Mouse (Mus musculus) embryonic facial prominence, embryonic 13.5 days (tissue): ENCODE measurements around the gene Crlf3. TPM values are rescaled to one million over a fixed set of nuclear protein-coding genes. Genes with fewer than 3 reads are reported as not detected.
"Not testable (repeated sequence)": the region's sequence is repeated elsewhere in the genome, so short reads cannot be mapped to it uniquely, and the experiment has no call there.

ENCODE experiments used
- ATAC-seq: fragments of 200-750 bp; cut with Nextera tagmentation; 2 replicates; pipeline ENCODE4 v1.8.0; 2017; ENCODE audit warnings: low read depth; ENCODE audit not compliant: insufficient number of reproducible peaks, insufficient read depth, low FRiP score, low TSS enrichment
- H3K27ac ChIP-seq: fragments of 300-500 bp; sonication (generic); 2 replicates; pipeline ENCODE4 v1.5.1; 2015; ENCODE audit warnings: moderate library complexity, mild to moderate bottlenecking, inconsistent platforms
- H3K27me3 ChIP-seq: fragments of 300-500 bp; sonication (generic); 2 replicates; pipeline ENCODE4 v1.6.1; 2015; ENCODE audit warnings: mild to moderate bottlenecking, inconsistent platforms
- H3K36me3 ChIP-seq: fragments of 300-500 bp; sonication (generic); 2 replicates; pipeline ENCODE4 v1.6.1; 2015; ENCODE audit warnings: mild to moderate bottlenecking, inconsistent platforms
- H3K4me1 ChIP-seq: fragments of 300-500 bp; sonication (generic); 2 replicates; pipeline ENCODE4 v1.6.1; 2015; ENCODE audit warnings: inconsistent platforms
- H3K4me2 ChIP-seq: fragments of 300-500 bp; sonication (generic); 2 replicates; pipeline ENCODE4 v1.6.1; 2015; ENCODE audit warnings: moderate library complexity, mild to moderate bottlenecking, inconsistent platforms
- H3K4me3 ChIP-seq: fragments of 300-500 bp; sonication (generic); 2 replicates; pipeline ENCODE4 v1.5.1; 2015; ENCODE audit warnings: mild to moderate bottlenecking, inconsistent platforms
- H3K9ac ChIP-seq: fragments of 300-500 bp; sonication (generic); 2 replicates; pipeline ENCODE4 v1.6.1; 2015; ENCODE audit warnings: mild to moderate bottlenecking, inconsistent platforms
- H3K9me3 ChIP-seq: fragments of 300-500 bp; sonication (generic); 2 replicates; pipeline ENCODE4 v1.6.1; 2016; ENCODE audit warnings: inconsistent platforms
- WGBS: fragments of 180-500 bp; shearing (Covaris S2); methylation state at CpG from one replicate; pipeline ENCODE4 v1.1.7; 2015; ENCODE audit warnings: mixed read lengths; 5-methylcytosine and 5-hydroxymethylcytosine counted together
- polyA plus RNA-seq: library from polyadenylated mRNA; unstranded; fragments of >200 nt; fragmentation: Nextera tagmentation; extraction: Ambion mirVana; gene quantifications from 2 replicates; pipeline ENCODE4 v1.2.1, GENCODE M21; 2015

Crlf3 gene
- polyA plus RNA-seq, 1 experiment from 2014 or later: 47.4 TPM

DNA sequence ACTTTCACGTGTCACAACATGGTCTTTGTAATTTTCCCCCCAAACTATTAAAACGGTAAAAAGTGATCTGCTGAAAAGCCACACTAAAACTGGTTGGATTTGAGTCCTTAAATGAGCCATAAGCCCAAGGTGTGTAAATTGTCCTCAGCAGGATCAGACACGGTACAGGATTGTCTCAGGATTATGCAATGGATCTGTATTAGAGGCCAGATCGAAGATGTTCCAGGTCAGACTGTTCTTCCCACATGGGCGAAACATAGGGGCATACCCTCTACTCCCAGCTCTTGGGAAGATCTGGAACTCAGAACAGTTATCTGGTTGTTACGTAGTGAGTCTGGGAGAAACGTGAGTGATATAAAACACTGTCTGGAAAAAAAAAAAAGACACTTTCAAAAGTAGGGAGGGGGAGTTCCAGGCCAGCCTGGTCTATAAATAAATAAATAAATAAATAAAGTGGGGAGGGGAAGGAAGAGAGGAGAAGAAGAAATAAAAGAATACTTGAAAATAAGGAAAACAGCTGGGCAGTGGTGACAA, 1.1 kb upstream of the Crlf3 start:
- Histone ChIP-seq H3K9ac (0 out of 2 replicates have a peak overlapping the region, but pooled peaks have one; percentile 98), H3K4me3 (peak overlapping the region; percentile 91; the same call in 1 of the 2 replicates), H3K4me2 (peak overlapping the region; percentile 72; the same call in 1 of the 2 replicates), H3K4me1 (peaks cover 16% of the 10 kb centered on the region), H3K36me3 (no peaks in the 10 kb centered on the region), H3K27me3 (no peaks in the 10 kb centered on the region), H3K9me3 (no peaks in the 10 kb centered on the region), H3K27ac (peak overlapping the region; percentile 97; the same call in 1 of the 2 replicates)
- no peak for ATAC-seq
- WGBS: 79% methylated on average over 7 of the region's 7 CpGs

DNA sequence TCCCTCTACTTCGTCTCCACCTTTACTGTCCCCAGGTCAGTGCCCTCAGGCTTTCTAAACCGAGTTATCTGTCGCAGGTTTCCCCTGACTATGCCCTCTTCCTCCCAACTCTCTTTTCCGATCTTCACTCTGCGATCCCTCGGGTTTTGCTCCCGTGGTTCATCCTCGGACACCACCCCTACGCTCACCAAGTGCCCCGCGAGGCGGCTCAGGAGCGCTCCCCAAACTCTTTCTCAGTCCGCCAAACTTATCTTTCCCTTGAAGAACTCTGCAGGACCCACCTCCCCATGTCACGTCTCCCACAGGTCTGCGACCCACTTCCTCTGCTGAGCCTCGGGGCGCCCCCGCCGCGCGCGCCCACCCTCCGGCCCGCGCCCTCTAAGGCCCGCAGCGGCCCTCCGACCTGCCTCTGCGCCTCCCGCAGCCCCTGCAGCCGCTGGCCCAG, 388 bp downstream of the Crlf3 start:
- Histone ChIP-seq H3K27me3 (no peaks in the 10 kb centered on the region), H3K9me3 (no peaks in the 10 kb centered on the region), H3K4me3 (peak overlapping the region; percentile 91), H3K36me3 (no peaks in the 10 kb centered on the region), H3K27ac (peak overlapping the region; percentile 97), H3K4me1 (peaks cover 16% of the 10 kb centered on the region), H3K9ac (peak overlapping the region; percentile 98), H3K4me2 (peak overlapping the region; percentile 72)
- under 1% methylated on average over 32 of the region's 32 CpGs for WGBS
- ATAC-seq: peak; percentile 63; the same call in 1 of the 2 replicates

DNA sequence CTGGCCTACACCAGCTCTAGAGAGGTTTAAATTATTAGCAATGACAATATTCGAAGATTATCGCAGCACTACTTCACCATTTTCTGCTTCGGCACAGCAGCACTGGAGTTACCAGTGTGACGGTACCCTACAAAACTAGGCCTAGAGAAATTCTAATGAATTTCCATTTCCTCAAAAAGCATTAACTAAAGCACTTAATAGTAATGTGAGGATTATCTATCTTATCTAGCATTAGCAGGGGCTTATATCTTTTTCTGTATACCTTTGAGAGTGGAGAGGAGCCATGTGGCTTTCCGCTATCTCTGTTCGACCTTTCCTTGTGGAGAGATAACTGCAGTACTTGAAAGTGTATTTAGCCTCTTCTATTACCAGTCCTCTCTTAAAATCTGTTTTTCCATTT, 1.0 kb downstream of the Crlf3 start:
- Histone ChIP-seq H3K36me3 (no peaks in the 10 kb centered on the region), H3K27me3 (no peaks in the 10 kb centered on the region), H3K4me3 (peak overlapping the region; percentile 91), H3K4me1 (peaks cover 16% of the 10 kb centered on the region), H3K4me2 (peak overlapping the region; percentile 72), H3K9ac (peak overlapping the region; percentile 98), H3K9me3 (no peaks in the 10 kb centered on the region), H3K27ac (no peak overlapping the region)
- WGBS: 64% methylated on average over 6 of the region's 6 CpGs
- no peak for ATAC-seq

DNA sequence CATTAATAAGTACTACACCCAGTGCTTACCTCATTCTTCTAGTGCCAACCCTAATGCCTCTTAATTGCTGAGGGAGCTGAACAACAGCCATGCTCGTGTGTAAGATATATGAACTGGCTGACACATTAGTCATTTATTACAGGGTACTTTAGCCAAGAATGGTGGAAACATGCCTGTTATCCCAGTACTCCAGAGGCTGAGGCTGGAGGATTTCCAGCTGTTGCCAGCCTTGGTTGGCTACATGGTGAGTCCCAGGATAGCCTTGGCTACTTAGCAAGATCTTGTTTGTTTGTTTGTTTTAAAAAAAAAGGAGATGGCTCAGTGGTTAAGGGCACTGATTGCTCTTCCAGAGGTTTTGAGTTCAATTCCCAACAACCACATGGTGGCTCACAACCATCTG, 2.0 kb downstream of the Crlf3 start:
- Histone ChIP-seq H3K4me2 (peak overlapping the region; percentile 72; the same call in 1 of the 2 replicates), H3K27ac (no peak overlapping the region; the same call in 1 of the 2 replicates), H3K36me3 (no peaks in the 10 kb centered on the region), H3K27me3 (no peaks in the 10 kb centered on the region), H3K4me1 (peaks cover 16% of the 10 kb centered on the region), H3K9ac (no peak overlapping the region), H3K4me3 (no peak overlapping the region), H3K9me3 (no peaks in the 10 kb centered on the region)
- ATAC-seq: no peak
- WGBS: 55% methylated on average over 1 of the region's 1 CpGs

DNA sequence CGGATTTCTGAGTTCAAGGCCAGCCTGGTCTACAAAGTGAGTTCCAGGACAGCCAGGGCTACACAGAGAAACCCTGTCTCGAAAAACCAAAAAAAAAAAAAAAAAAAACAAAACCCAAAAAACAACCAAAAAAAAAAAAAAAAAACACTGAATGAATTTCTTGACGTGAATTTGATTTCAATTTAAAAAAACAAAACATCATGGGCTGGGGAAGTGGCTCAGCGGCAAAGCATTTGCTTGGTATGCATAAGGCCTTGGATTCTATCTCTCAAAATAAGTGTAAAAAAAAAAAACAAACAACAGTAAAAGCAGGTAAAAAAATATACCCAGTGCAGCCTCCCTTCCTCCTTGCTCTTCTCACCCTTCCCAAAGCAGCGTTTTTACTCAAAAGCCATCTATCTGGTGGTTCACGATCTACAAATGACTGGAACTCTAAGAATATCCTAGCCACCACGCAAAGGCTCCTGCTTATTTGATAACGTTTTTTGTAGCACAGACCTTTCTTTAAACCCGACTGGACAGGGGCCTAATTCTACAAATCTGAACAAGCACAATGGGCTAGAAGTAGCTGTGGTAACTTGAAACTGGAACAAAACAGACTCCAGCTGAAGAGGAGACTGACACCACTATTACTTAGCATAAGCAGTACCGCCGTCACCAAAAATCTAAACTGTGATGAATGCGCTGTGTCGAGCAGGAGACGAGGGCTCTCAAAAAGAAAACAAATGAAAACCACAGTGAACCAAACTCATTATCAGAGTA, 2.8 kb downstream of the Crlf3 start:
- WGBS: 60% methylated on average over 14 of the region's 14 CpGs
- Histone ChIP-seq H3K4me2 (no peak overlapping the region), H3K4me3 (no peak overlapping the region), H3K27me3 (no peaks in the 10 kb centered on the region), H3K9ac (no peak overlapping the region), H3K27ac (no peak overlapping the region; the same call in 1 of the 2 replicates), H3K9me3 (no peaks in the 10 kb centered on the region), H3K36me3 (no peaks in the 10 kb centered on the region), H3K4me1 (peaks cover 16% of the 10 kb centered on the region)
- no peak for ATAC-seq

DNA sequence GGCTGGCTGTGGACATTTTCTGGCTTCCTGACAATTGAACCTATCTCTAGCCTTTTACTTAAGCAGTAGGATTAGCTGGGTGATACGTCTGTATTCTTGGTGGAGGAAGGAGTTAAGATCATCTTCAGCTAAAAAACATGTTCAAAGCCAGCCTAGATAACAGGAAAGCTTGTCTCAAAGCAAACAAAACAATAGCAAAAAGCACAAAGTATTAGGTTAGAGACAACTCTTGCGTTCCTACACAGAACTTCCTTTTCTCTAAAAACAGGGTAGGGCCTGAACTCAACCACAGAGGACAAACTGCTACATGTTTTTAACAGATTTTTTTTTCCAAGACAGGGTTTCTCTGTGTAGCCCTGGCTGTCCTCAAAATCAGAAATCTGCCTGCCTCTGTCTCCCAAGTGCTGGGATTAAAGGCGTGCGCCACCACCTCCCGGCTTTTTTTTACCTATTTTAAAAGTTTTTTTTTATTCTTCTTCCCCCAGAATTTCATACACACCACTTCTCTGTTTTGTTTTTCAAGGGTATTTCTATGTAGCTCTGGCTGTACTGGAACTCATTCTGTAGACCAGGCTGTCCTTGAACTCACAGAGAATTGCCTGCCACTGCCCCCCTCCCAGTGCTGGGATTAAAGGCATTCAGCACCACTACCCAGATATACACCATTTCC, 5.0 kb downstream of the Crlf3 start:
- Histone ChIP-seq H3K4me3 (no peak overlapping the region), H3K27me3 (no peaks in the 10 kb centered on the region), H3K9me3 (no peaks in the 10 kb centered on the region), H3K4me2 (no peak overlapping the region), H3K9ac (no peak overlapping the region), H3K27ac (no peak overlapping the region), H3K36me3 (no peaks in the 10 kb centered on the region), H3K4me1 (peaks cover 11% of the 10 kb centered on the region)
- 95% methylated on average over 5 of the region's 5 CpGs for WGBS
- no peak for ATAC-seq

DNA sequence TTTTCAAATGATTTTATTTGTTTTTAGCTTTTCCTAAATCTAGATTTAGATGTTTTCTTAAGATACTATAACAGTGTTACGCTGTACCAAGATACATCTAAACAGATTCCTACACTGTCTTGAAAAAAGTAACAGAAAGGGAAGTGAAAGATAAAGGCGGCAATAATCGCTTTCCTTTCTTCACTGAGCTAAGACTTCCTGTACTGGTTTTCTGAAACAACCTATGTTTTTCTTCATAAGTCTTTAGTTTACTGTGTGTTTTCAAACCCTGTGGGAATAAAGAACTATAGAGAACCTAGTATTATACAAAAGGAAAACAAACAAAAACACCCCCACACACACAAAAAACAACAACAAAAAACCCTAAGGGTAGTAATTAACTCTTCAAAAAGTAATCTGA, 8.4 kb downstream of the Crlf3 start:
- H3K36me3 ChIP-seq: no peaks in the 10 kb centered on the region
- H3K27me3 ChIP-seq: no peaks in the 10 kb centered on the region
- no peak overlapping the region for H3K9ac ChIP-seq
- no peak for ATAC-seq
- no peak overlapping the region for H3K4me2 ChIP-seq
- H3K4me3 ChIP-seq: no peak overlapping the region
- WGBS: 83% methylated on average over 3 of the region's 3 CpGs
- H3K27ac ChIP-seq: no peak overlapping the region
- no peaks in the 10 kb centered on the region for H3K4me1 ChIP-seq
- H3K9me3 ChIP-seq: no peaks in the 10 kb centered on the region

DNA sequence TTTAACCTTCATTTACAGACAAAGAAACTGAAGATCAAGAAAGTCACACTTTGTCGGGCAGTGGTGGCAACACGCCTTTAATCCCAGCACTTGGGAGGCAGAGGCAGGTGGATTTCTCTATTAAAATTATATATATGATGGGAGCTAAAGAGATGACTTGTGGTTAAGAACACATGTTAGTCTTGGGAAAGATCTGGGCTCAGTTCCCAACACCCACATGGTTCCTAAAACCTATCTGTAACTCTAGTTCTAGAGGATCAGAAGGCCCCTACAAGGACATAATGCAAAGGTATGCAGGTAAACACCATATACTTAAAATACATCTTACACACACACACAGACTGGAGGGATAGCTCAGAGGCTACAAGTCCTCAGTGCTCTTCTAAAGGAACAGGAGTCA, 9.8 kb downstream of the Crlf3 start:
- WGBS: 91% methylated on average over 2 of the region's 2 CpGs
- H3K4me2 ChIP-seq: no peak overlapping the region
- H3K9ac ChIP-seq: no peak overlapping the region
- ATAC-seq: no peak
- no peaks in the 10 kb centered on the region; the same call in 1 of the 2 replicates for H3K36me3 ChIP-seq
- no peaks in the 10 kb centered on the region for H3K4me1 ChIP-seq
- H3K9me3 ChIP-seq: no peaks in the 10 kb centered on the region
- no peak overlapping the region for H3K27ac ChIP-seq
- H3K4me3 ChIP-seq: no peak overlapping the region
- H3K27me3 ChIP-seq: no peaks in the 10 kb centered on the region

DNA sequence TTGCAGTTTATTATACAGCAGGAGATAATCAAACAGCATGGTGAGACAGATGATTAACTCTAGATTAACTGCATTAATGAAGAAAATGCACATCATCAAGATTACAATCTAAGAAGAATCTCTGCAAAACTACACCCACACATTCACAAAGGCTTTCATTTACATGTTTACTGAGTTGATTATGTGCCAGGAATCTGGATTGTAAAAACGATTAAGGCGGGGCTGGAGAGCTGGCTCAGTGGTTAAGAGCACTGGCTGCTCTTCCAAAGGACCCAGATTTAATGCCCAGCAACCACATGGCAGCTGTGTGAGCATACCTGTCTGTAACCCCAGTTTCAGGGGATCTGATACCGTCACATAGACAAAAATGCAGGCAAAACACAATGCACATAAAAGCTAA, 11.0 kb downstream of the Crlf3 start:
- no peaks in the 10 kb centered on the region; the same call in 1 of the 2 replicates for H3K36me3 ChIP-seq
- H3K27ac ChIP-seq: no peak overlapping the region
- no peak for ATAC-seq
- H3K4me1 ChIP-seq: no peaks in the 10 kb centered on the region
- H3K9me3 ChIP-seq: no peaks in the 10 kb centered on the region
- WGBS: 87% methylated on average over 3 of the region's 3 CpGs
- no peak overlapping the region for H3K9ac ChIP-seq
- H3K27me3 ChIP-seq: no peaks in the 10 kb centered on the region
- H3K4me3 ChIP-seq: no peak overlapping the region
- H3K4me2 ChIP-seq: no peak overlapping the region

DNA sequence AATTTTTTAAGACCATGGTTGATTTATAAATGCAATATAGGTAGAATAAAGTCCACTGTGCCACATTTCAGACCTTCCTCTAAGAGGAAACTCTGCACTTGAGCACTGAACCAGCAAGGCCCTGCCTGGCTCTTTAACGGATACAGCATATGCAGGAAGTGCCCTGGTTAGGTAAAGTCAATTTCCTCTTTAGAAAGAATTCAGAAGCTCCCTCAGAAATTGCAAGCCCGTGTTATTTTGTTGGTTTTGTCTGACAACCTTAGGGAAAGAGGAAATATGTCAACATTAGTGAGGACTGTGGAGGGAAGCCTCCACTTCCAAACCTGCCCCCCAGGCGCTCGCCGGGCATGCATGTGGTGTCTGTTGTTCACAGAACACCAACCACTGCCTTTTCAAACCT, 13.2 kb downstream of the Crlf3 start:
- no peak overlapping the region for H3K4me3 ChIP-seq
- no peaks in the 10 kb centered on the region for H3K27me3 ChIP-seq
- H3K4me1 ChIP-seq: no peaks in the 10 kb centered on the region
- no peak for ATAC-seq
- H3K9me3 ChIP-seq: no peaks in the 10 kb centered on the region
- peaks cover 8% of the 10 kb centered on the region for H3K36me3 ChIP-seq
- no peak overlapping the region for H3K27ac ChIP-seq
- H3K9ac ChIP-seq: no peak overlapping the region
- H3K4me2 ChIP-seq: no peak overlapping the region
- 72% methylated on average over 5 of the region's 5 CpGs for WGBS

DNA sequence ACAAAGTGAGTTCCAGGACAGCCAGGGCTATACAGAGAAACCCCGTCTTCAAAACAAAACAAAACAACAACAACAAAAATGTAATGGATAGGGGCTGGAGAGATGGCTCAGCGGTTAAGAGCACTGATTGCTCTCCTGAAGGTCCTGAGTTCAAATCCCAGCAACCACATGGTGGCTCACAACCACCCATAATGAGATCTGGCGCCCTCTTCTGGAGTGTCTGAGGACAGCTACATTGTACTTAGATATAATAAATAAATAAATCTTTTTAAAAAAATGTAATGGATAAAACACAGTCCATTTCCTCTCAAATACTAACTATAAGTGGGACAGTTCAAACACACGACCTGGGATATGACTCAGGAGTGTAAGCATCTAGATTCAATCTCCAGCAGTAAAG, 14.4 kb downstream of the Crlf3 start:
- H3K36me3 ChIP-seq: peaks cover 16% of the 10 kb centered on the region
- H3K27ac ChIP-seq, H3K27me3 ChIP-seq, H3K9ac ChIP-seq, H3K4me2 ChIP-seq, ATAC-seq, H3K4me1 ChIP-seq, H3K4me3 ChIP-seq, H3K9me3 ChIP-seq: not testable (repeated sequence)
- WGBS: 83% methylated on average over 4 of the region's 4 CpGs
